Mouse (Mus musculus) stomach, embryonic 16.5 days (tissue): Measurements from ENCODE around the gene Prune2. TPM values are rescaled to one million over a fixed set of nuclear protein-coding genes. Genes with fewer than 3 reads are reported as not detected.
A peak's percentile ranks its signal among the peaks of the same experiment; 100 is the strongest.

ENCODE experiments used
- ATAC-seq: fragments of 200-750 bp; cut with Nextera tagmentation; 2 replicates; pipeline ENCODE4 v1.8.0; 2017; ENCODE audit warnings: moderate number of reproducible peaks, moderate TSS enrichment; ENCODE audit not compliant: insufficient read depth, low FRiP score
- H3K27ac ChIP-seq: fragments of 300-500 bp; sonication (generic); 2 replicates; pipeline ENCODE4 v1.5.1; 2014; ENCODE audit warnings: low read length
- H3K27me3 ChIP-seq: fragments of 300-500 bp; sonication (generic); 2 replicates; pipeline ENCODE4 v1.6.1; 2014; ENCODE audit warnings: low read length, control low read depth, mixed read lengths; ENCODE audit not compliant: control insufficient read depth, insufficient read depth
- H3K36me3 ChIP-seq: fragments of 300-500 bp; sonication (generic); 2 replicates; pipeline ENCODE4 v1.6.1; 2014; ENCODE audit warnings: low read length; ENCODE audit not compliant: control insufficient read depth, insufficient read depth
- H3K4me1 ChIP-seq: fragments of 300-500 bp; sonication (generic); 2 replicates; pipeline ENCODE4 v1.6.1; 2014; ENCODE audit warnings: low read length, control low read depth, mixed read lengths; ENCODE audit not compliant: control insufficient read depth, insufficient read depth
- H3K4me2 ChIP-seq: fragments of 300-500 bp; sonication (generic); 2 replicates; pipeline ENCODE4 v1.6.1; 2014; ENCODE audit warnings: low read depth, low read length, mixed read lengths
- H3K4me3 ChIP-seq: fragments of 300-500 bp; sonication (generic); replicated peaks from 2 replicates; pipeline ENCODE4 v1.5.1; 2014; ENCODE audit warnings: mild to moderate bottlenecking, low read length
- H3K9ac ChIP-seq: fragments of 300-500 bp; sonication (generic); 2 replicates; pipeline ENCODE4 v1.6.1; 2014; ENCODE audit warnings: low read length
- H3K9me3 ChIP-seq: fragments of 300-500 bp; sonication (generic); replicated peaks from 2 replicates; pipeline ENCODE4 v1.6.1; 2016; ENCODE audit warnings: low read length, control low read depth; ENCODE audit not compliant: control insufficient read depth
- WGBS: fragments of 180-500 bp; shearing (Covaris S2); extraction: QIAGEN DNeasy Blood & Tissue Kit; methylation state at CpG from one replicate; pipeline ENCODE4 v1.1.7; 2014; 5-methylcytosine and 5-hydroxymethylcytosine counted together
- polyA plus RNA-seq: library from polyadenylated mRNA; unstranded; fragments of >200 nt; fragmentation: Nextera tagmentation; extraction: Ambion mirVana; gene quantifications from 2 replicates; pipeline ENCODE4 v1.2.1, GENCODE M21; 2015

Gene Prune2
- polyA plus RNA-seq, 1 experiment from 2014 or later = 2.9 TPM

DNA sequence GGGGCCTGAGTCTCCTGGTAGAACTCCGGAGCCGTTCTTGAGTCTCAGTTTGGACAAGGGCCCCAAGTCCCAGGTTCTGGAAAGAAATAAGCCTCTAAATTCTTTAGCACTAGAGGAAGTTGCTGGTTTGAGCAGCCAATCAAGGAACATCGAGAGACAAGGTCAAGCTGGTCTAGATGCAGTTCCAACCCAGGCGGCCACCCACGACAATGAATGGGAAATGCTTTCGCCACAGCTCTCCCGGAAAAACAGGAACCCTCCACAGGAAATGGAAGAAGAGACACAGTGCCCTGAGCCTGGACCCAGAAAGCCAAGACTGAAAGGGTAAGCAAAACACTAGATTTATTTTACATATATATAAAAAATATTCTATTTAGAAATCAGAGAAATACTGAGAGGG lies 169.5 kb downstream of the Prune2 start:
- 74% methylated on average over 7 of the region's 7 CpGs for WGBS
- Histone ChIP-seq H3K27ac (no peak overlapping the region), H3K4me1 (no peaks in the 10 kb centered on the region), H3K9ac (no peak overlapping the region), H3K4me2 (no peak overlapping the region), H3K27me3 (no peaks in the 10 kb centered on the region), H3K9me3 (no peaks in the 10 kb centered on the region), H3K4me3 (no peak overlapping the region), H3K36me3 (no peaks in the 10 kb centered on the region)
- ATAC-seq = no peak

DNA sequence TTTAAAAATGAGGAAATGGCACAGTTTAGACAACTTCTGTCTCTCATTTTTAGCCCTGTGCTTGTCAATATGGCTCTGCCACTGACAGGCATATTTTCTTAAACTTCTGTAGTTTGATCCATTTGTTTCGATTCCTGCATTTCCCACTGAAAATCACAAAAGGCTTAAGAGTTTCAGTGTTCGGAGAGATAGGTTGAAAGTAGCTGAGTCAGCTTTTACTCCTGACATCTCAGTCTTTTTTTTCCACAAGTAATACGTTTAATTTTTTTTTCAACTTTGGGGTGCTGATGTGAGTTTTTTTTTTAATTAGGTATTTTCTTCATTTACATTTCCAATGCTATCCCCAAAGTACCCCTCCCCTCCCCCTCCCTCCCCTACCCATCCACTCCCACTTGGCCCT lies 174.6 kb downstream of the Prune2 start:
- H3K9me3 ChIP-seq = no peaks in the 10 kb centered on the region
- H3K9ac ChIP-seq = no peak overlapping the region
- 76% methylated on average over 3 of the region's 3 CpGs for WGBS
- no peak for ATAC-seq
- no peaks in the 10 kb centered on the region for H3K27me3 ChIP-seq
- no peak overlapping the region for H3K27ac ChIP-seq
- no peak overlapping the region for H3K4me2 ChIP-seq
- H3K36me3 ChIP-seq = no peaks in the 10 kb centered on the region
- H3K4me3 ChIP-seq = no peak overlapping the region
- H3K4me1 ChIP-seq = no peaks in the 10 kb centered on the region

DNA sequence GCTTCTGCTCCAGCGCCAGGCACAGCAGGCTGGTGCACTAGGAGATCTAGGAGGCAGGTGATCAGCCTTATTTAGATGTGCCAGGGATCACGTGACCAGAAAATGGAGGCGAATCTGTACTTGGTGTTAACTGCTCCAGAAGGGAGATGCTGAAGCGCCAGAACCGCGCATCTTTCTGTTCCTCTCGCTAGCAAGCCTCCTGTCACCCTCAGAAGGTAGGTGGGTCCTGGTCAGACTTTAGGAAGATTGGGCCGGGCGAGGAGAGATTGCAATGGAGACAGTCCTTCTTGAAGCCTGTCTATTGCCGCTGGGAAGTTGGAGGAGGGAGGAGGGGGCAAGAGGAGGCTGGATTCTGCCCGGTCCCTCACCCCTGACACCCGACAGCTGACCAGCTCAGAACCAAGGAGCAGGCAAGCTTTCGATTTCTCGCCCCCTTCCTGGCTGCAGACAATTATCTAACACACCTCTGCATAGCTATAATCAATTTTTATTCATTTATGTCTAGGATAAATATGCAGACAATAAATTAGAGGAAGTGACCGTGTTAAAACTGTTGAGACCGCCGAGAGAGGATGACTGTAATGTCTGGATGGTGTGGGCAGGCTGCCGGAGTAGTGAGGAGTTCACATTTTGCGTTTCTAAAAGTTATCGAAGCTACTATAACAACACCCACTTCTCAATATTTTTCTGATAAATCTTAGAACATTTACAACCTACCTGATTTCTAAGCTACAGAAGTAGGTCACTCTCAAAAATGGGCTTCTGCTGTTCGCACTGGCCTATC lies 181.0 kb downstream of the Prune2 start:
- H3K9me3 ChIP-seq = no peaks in the 10 kb centered on the region
- H3K4me1 ChIP-seq = no peaks in the 10 kb centered on the region
- H3K27ac ChIP-seq = no peak overlapping the region
- WGBS = 8% methylated on average over 21 of the region's 21 CpGs
- no peaks in the 10 kb centered on the region for H3K27me3 ChIP-seq
- ATAC-seq = peak; percentile 37; the same call in 1 of the 2 replicates
- no peaks in the 10 kb centered on the region for H3K36me3 ChIP-seq
- H3K4me2 ChIP-seq = peak overlapping the region; percentile 59
- peak overlapping the region; percentile 49 for H3K4me3 ChIP-seq
- H3K9ac ChIP-seq = peak overlapping the region; percentile 60

DNA sequence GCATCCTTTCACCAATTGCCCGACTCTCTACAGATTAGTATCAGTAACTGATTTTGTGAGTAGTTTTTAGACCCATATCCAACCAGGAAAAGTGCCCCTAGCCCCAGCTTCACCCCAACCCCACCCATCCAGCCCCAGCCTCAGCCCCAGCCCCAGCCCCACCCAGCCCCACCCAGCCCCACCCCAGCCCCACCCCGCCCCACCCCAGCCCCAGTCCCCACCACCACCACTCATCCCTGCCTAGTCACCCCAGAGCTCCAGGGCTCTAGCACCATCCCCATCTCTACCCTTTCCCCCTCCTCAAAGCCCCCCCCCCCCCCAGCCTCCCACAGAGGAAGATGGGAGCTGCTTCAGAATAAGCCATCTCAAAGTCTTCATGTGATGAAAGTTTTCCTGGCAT lies 181.7 kb downstream of the Prune2 start:
- Histone ChIP-seq H3K9ac (no peak overlapping the region), H3K4me3 (no peak overlapping the region), H3K36me3 (no peaks in the 10 kb centered on the region), H3K4me2 (no peak overlapping the region), H3K9me3 (no peaks in the 10 kb centered on the region), H3K27ac (no peak overlapping the region), H3K27me3 (no peaks in the 10 kb centered on the region), H3K4me1 (no peaks in the 10 kb centered on the region)
- no peak for ATAC-seq
- 41% methylated on average over 2 of the region's 2 CpGs for WGBS

DNA sequence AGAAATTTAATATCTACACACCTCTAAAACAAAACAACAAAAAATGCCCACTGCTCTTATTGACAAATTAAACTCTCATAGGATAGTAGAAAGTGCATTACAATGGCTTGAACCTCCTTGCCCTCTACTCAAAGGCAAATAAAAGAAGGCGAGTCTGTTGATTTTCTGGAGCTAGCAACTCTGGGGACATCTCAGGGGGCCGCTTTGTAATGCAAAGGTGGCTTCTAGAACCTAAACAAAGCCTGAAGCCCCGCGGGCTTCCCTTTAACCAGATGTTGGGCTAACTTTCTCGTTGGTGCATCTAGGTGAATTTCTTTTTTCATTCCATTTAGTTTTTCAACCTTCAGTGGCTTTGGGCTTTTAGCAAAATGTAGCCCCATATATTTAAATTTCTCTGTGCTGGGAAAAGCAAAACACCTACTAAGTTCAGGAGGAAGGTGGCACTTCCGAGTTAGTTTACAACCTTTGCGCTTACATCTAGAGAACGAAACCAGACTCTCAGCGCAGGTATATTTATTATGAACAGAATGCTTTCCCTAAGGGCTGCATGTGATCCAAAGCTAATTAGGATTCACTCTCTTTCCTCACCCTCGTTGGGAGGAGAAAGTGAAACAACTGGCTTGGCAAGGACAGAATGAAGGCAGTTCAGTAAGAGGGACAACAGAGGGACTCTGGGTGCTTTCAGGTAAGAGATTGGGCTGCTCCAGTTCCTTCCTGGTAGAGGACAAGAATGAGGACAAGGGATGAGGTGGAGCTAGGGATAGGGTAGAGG lies 182.4 kb downstream of the Prune2 start:
- Histone ChIP-seq H3K9ac (no peak overlapping the region), H3K4me2 (no peak overlapping the region), H3K4me1 (no peaks in the 10 kb centered on the region), H3K27me3 (no peaks in the 10 kb centered on the region), H3K4me3 (no peak overlapping the region), H3K27ac (no peak overlapping the region), H3K36me3 (no peaks in the 10 kb centered on the region), H3K9me3 (no peaks in the 10 kb centered on the region)
- 25% methylated on average over 10 of the region's 10 CpGs for WGBS
- no peak for ATAC-seq

DNA sequence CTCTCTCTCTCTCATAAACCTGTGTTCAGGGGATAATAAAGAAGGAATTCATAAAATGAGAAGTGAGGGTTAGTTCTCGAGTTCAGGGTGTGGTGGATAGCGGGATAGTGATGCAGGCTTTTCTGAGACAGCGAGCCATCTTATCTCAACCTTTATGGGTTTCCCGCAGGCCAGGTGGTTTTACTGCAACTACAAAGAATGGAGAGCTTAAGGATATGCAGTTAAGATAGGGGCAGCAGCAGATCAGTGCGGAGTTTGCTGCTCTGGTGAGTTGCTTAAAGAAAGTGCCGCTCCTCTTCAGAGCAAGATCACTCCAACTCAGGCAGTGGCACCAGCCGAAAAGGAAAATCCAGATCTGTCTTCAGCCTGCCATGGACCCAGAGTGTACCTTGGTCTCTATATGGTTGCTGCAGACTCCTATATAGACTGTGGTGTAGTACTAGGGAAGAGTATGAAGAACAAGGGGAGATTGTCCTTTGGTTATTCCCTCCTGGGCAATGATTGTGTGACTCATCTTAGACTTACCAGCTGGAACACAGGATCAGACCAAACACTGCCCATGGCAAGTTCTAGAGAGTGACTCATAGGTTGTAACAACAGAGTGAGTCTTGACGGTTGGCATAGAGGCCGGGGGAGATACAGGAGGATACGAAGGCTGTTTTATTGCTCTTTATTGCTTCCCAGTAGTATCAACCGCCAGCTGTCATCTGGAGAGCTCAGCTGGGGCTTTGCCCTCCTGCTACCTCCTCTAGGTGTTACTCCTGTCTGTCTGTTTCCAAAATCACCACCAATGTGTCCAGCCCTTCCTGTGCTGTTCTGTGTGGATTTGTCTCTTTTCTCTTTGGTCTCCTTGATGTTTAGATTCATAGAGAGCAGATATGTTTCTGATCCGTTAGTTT lies 184.3 kb downstream of the Prune2 start:
- Histone ChIP-seq H3K9ac (no peak overlapping the region), H3K9me3 (no peaks in the 10 kb centered on the region), H3K27me3 (no peaks in the 10 kb centered on the region), H3K4me2 (no peak overlapping the region), H3K27ac (no peak overlapping the region), H3K4me1 (no peaks in the 10 kb centered on the region), H3K4me3 (no peak overlapping the region), H3K36me3 (no peaks in the 10 kb centered on the region)
- no peak for ATAC-seq
- WGBS = 73% methylated on average over 12 of the region's 12 CpGs

DNA sequence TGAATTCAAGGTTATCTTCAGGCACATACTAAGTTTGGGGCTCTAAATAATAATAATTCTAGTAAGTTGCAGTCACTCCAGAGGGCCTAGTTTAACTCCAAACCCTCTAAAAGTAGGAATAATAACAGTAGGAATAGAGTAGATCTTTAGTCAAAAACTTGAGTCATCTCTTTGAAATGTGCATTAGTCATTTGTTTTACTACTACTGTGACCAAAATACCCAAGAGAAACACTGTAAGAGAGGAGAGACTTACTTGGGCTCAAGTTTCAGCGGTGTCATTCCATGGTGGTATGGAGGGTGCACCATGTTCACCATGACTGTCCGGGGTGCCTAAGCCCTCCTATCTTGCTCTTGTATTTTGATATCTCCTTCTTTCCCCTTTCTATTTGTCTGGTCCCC lies 187.3 kb downstream of the Prune2 start:
- Histone ChIP-seq H3K4me3 (no peak overlapping the region), H3K4me1 (no peaks in the 10 kb centered on the region), H3K27me3 (no peaks in the 10 kb centered on the region), H3K36me3 (no peaks in the 10 kb centered on the region), H3K9me3 (no peaks in the 10 kb centered on the region), H3K4me2 (no peak overlapping the region), H3K9ac (no peak overlapping the region), H3K27ac (no peak overlapping the region)
- no peak for ATAC-seq
- 90% methylated on average over 2 of the region's 2 CpGs for WGBS

DNA sequence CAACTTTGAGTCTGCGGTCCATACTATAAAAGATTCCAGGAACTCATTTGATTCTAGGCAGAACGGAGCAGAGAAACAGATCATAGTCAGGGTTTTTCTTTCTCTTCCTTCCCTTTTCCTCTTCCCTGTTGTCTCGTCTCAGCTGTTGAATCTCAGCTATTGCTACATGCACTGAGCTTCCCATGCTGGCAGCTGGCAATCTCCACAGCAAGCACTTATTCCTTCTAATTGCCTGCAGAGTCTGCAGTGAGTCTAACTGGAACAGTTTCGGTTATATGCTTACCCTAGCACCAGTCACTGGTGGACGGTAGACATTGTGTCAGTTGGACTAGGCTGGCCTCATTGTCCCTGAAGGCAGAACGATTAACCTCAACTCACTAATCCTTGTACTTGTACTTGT lies 188.3 kb downstream of the Prune2 start:
- no peaks in the 10 kb centered on the region for H3K9me3 ChIP-seq
- no peak overlapping the region for H3K4me3 ChIP-seq
- no peak overlapping the region for H3K27ac ChIP-seq
- 84% methylated on average over 6 of the region's 6 CpGs for WGBS
- H3K36me3 ChIP-seq = no peaks in the 10 kb centered on the region
- no peaks in the 10 kb centered on the region for H3K27me3 ChIP-seq
- H3K4me1 ChIP-seq = no peaks in the 10 kb centered on the region
- no peak for ATAC-seq
- H3K4me2 ChIP-seq = no peak overlapping the region
- no peak overlapping the region for H3K9ac ChIP-seq

DNA sequence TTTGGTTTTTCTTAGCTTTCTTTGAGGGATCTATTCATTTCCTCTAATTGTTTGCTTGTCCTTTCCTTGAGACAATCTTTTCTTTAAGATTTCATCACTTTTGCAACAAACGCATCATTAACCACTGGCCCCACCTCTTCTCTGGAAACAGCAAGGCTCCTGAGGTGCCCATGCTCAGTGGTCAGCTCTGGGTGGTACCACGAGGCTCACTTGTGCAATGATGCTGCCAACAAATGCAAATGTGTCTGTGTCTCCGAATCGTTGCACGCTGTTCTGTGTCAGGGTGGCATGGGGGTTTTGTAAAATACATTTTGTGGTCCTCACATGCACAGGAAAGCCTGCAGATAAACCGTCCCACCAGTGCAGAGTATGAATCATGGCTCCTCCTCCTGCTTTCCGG lies 194.1 kb downstream of the Prune2 start:
- H3K36me3 ChIP-seq = no peaks in the 10 kb centered on the region
- no peaks in the 10 kb centered on the region for H3K9me3 ChIP-seq
- no peaks in the 10 kb centered on the region for H3K27me3 ChIP-seq
- no peak for ATAC-seq
- H3K27ac ChIP-seq = no peak overlapping the region
- no peak overlapping the region for H3K4me2 ChIP-seq
- 86% methylated on average over 7 of the region's 7 CpGs for WGBS
- H3K4me3 ChIP-seq = no peak overlapping the region
- no peak overlapping the region for H3K9ac ChIP-seq
- no peaks in the 10 kb centered on the region for H3K4me1 ChIP-seq
